Mouse (Mus musculus): ENCODE data around the gene Srrm3. TPM values are rescaled to one million over a fixed set of nuclear protein-coding genes. Genes with fewer than 3 reads are reported as not detected.
A peak's percentile ranks its signal among the peaks of the same experiment; 100 is the strongest.

Gene Srrm3
- polyA plus RNA-seq (2015; fragmentation: Nextera tagmentation; extraction: Ambion mirVana), result 79.4 and 90.0 TPM in 2 replicates

GRCm38 (mm10) chr5:135806555-135807262 is at the start of gene Srrm3:
TSS of gene Srrm3 (plus strand) at chr5:135806890.
- peak; percentile 74 for ATAC-seq (ENCODE audit: low FRiP score, low read depth)
- H3K9ac ChIP-seq, result peak within 1 kb of the TSS; percentile 82
- H3K27me3 ChIP-seq, result no peaks in the 10 kb centered on the region
- peak within 1 kb of the TSS; percentile 60 for H3K27ac ChIP-seq (replicated peaks)
- peaks cover 31% of the 10 kb centered on the region for H3K4me1 ChIP-seq (replicated peaks)
- 3% methylated on average over 29 of the region's 29 CpGs for WGBS
- no peaks in the 10 kb centered on the region for H3K9me3 ChIP-seq
- peak within 1 kb of the TSS; percentile 76 for H3K4me2 ChIP-seq
- H3K4me3 ChIP-seq, result peak within 1 kb of the TSS; percentile 56
- no peaks in the 10 kb centered on the region for H3K36me3 ChIP-seq

DNA sequence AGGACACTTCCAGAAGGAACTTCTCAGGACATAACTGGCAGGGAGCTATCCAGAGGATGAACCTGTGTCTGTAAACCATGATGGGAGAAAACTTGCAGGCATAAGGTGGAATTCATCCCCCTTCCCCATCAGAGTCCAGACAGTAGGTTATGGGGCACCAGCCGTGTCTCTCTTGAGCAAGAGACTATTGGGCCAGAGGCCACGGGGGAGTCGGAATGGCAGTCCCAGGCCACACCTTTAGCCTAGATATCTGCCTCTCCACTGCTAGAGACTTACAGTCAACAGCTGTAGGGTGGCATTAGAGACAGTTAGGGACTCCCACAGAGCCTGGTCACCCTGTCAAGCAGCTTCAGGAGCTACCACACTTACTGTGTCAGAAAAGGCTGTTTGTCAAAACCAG is 44.8 kb upstream of the Srrm3 start:
- 89% methylated on average over 3 of the region's 3 CpGs for WGBS
- no peak for ATAC-seq (ENCODE audit: low FRiP score, low read depth)
- H3K27me3 ChIP-seq, result no peaks in the 10 kb centered on the region
- no peak overlapping the region for H3K4me2 ChIP-seq
- H3K4me1 ChIP-seq (replicated peaks), result no peaks in the 10 kb centered on the region
- no peak overlapping the region for H3K27ac ChIP-seq (replicated peaks)
- H3K9ac ChIP-seq, result no peak overlapping the region
- no peaks in the 10 kb centered on the region for H3K36me3 ChIP-seq
- no peaks in the 10 kb centered on the region for H3K9me3 ChIP-seq
- no peak overlapping the region for H3K4me3 ChIP-seq

GRCm38 (mm10) chr5:135763526-135763925 is 43.2 kb upstream of the Srrm3 start:
- 5% methylated on average over 7 of the region's 7 CpGs for WGBS
- no peak; the same call in 1 of the 2 replicates for ATAC-seq (ENCODE audit: low FRiP score, low read depth)
- Histone ChIP-seq H3K4me3 (no peak overlapping the region), H3K9ac (no peak overlapping the region), H3K27ac (replicated peaks) (no peak overlapping the region), H3K4me1 (replicated peaks) (no peaks in the 10 kb centered on the region), H3K36me3 (no peaks in the 10 kb centered on the region), H3K9me3 (no peaks in the 10 kb centered on the region), H3K27me3 (no peaks in the 10 kb centered on the region), H3K4me2 (no peak overlapping the region)

- Histone ChIP-seq H3K4me3 (no peak overlapping the region), H3K9ac (no peak overlapping the region), H3K36me3 (no peaks in the 10 kb centered on the region), H3K9me3 (no peaks in the 10 kb centered on the region), H3K4me1 (replicated peaks) (no peaks in the 10 kb centered on the region), H3K27me3 (no peaks in the 10 kb centered on the region), H3K27ac (replicated peaks) (no peak overlapping the region), H3K4me2 (no peak overlapping the region)
- whole genome bisulfite sequencing, result 77% methylated on average over 3 of the region's 3 CpGs
- no peak for ATAC-seq (ENCODE audit: low FRiP score, low read depth)
These were observed 41.7 kb upstream of the Srrm3 start for GRCm38 (mm10) chr5:135764971-135765370.

GRCm38 (mm10) chr5:135772519-135772918 is 34.2 kb upstream of the Srrm3 start:
- H3K36me3 ChIP-seq, result no peaks in the 10 kb centered on the region
- H3K9me3 ChIP-seq, result no peaks in the 10 kb centered on the region
- no peak overlapping the region for H3K4me2 ChIP-seq
- H3K4me3 ChIP-seq, result no peak overlapping the region
- no peak for ATAC-seq (ENCODE audit: low FRiP score, low read depth)
- WGBS, result 84% methylated on average over 3 of the region's 3 CpGs
- no peaks in the 10 kb centered on the region for H3K27me3 ChIP-seq
- peaks cover 3% of the 10 kb centered on the region for H3K4me1 ChIP-seq (replicated peaks)
- H3K9ac ChIP-seq, result no peak overlapping the region
- no peak overlapping the region for H3K27ac ChIP-seq (replicated peaks)

DNA sequence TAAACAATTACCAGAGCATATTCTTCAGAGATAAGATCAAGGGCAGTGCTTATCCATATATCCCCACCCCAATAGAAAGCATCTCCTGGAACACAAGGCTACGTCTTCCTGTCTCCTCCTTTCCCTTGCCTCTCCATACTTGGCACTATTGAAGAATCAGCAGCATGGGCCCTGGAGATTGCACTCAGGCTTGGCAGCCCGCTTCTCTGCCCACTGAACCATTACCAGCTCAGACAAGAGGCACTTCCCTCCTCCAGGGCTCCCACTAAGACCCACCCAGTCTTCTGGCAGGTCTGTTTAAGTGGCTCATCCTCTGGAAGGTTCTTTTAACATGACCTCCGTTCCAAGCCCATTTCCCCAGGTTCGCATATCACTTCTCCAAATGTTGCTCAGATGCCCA is 30.1 kb upstream of the Srrm3 start:
- Histone ChIP-seq H3K4me3 (no peak overlapping the region), H3K4me2 (no peak overlapping the region), H3K9ac (no peak overlapping the region), H3K27me3 (no peaks in the 10 kb centered on the region), H3K9me3 (no peaks in the 10 kb centered on the region), H3K36me3 (peaks cover under 1% of the 10 kb centered on the region; the same call in 1 of the 2 replicates), H3K27ac (replicated peaks) (no peak overlapping the region), H3K4me1 (replicated peaks) (peaks cover 25% of the 10 kb centered on the region)
- no peak for ATAC-seq (ENCODE audit: low FRiP score, low read depth)
- 76% methylated on average over 4 of the region's 4 CpGs for WGBS

GRCm38 (mm10) chr5:135777796-135778470 is 28.8 kb upstream of the Srrm3 start, which contains the start of gene Styxl1:
TSS of gene Styxl1 (minus strand) at chr5:135778385.
- under 1% methylated on average over 45 of the region's 45 CpGs for WGBS
- H3K36me3 ChIP-seq, result peaks cover 8% of the 10 kb centered on the region
- peak; percentile 93; the same call in 1 of the 2 replicates for ATAC-seq (ENCODE audit: low FRiP score, low read depth)
- peak within 1 kb of the TSS; percentile 94 for H3K27ac ChIP-seq (replicated peaks)
- H3K9ac ChIP-seq, result peak within 1 kb of the TSS; percentile 98
- H3K4me3 ChIP-seq, result peak within 1 kb of the TSS; percentile 88
- peaks cover 25% of the 10 kb centered on the region for H3K4me1 ChIP-seq (replicated peaks)
- H3K9me3 ChIP-seq, result no peaks in the 10 kb centered on the region
- H3K27me3 ChIP-seq, result no peaks in the 10 kb centered on the region
- H3K4me2 ChIP-seq, result peak within 1 kb of the TSS; percentile 83

DNA sequence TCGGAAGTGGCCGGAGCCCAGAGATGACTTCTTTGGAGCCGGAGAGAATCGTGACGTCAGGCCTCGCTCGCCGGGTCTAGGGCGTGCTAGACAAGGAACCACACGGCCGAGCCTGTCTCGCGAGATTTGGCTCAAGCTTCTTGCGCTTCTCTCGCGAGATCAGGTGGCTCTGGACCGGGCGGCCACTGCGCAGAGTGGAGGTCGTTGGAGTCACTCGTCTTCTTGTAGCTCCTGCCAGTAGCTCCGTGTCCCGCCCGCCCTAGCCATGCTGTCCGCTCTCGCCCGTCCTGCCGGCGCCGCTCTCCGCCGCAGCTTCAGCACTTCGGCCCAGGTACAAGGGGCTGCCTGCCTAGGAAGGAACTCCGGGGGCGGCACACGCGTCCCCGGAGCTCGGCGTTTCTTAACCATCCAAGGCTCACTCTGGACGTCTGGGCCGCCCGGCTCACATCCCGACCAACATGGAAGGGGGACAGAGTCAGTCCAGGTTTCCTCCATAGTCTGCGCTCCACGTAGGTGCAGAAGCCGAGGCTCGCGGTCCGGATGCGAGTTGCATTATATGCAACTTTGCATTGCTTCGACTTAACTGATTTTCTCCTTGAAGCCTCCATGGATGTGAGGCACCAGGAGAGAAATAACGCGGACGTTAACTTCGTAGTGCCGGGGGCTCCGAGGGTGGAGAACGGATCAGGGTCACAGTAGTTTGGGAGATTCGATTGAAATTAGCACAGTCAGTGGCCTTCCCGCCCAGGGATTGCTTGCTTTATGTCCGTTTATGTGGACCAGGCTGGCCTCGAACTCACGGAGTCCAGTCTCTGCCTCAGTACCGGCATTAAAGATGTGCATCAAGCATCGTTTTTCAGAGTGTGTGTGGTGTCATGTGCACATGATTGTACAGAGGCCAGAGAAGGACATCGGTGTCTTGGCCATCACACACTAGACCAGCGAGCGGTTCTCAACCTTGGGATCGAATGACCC is 27.9 kb upstream of the Srrm3 start, which contains the start of gene Mdh2:
Gene Mdh2 (plus strand): TSS at position 10 of the 975 bp plus-strand sequence.
- H3K9me3 ChIP-seq, result no peaks in the 10 kb centered on the region
- peaks cover 25% of the 10 kb centered on the region for H3K4me1 ChIP-seq (replicated peaks)
- ATAC-seq (ENCODE audit: low FRiP score, low read depth), result peak; percentile 99
- H3K4me3 ChIP-seq, result peak within 1 kb of the TSS; percentile 88
- peak within 1 kb of the TSS; percentile 98 for H3K9ac ChIP-seq
- no peaks in the 10 kb centered on the region for H3K27me3 ChIP-seq
- peak within 1 kb of the TSS; percentile 94 for H3K27ac ChIP-seq (replicated peaks)
- peaks cover 15% of the 10 kb centered on the region for H3K36me3 ChIP-seq
- WGBS, result 1% methylated on average over 70 of the region's 70 CpGs
- peak within 1 kb of the TSS; percentile 83 for H3K4me2 ChIP-seq

GRCm38 (mm10) chr5:135780331-135780730 is 26.4 kb upstream of the Srrm3 start:
- 0 out of 2 replicates have a peak overlapping the region, but pooled peaks have one; percentile 88 for H3K4me3 ChIP-seq
- peaks cover 30% of the 10 kb centered on the region for H3K36me3 ChIP-seq
- WGBS, result 79% methylated on average over 8 of the region's 8 CpGs
- H3K4me2 ChIP-seq, result 0 out of 2 replicates have a peak overlapping the region, but pooled peaks have one; percentile 83
- no peak overlapping the region for H3K27ac ChIP-seq (replicated peaks)
- peaks cover 25% of the 10 kb centered on the region for H3K4me1 ChIP-seq (replicated peaks)
- no peaks in the 10 kb centered on the region for H3K9me3 ChIP-seq
- no peak for ATAC-seq (ENCODE audit: low FRiP score, low read depth)
- 0 out of 2 replicates have a peak overlapping the region, but pooled peaks have one; percentile 6 for H3K9ac ChIP-seq
- no peaks in the 10 kb centered on the region for H3K27me3 ChIP-seq

- Histone ChIP-seq H3K27me3 (no peaks in the 10 kb centered on the region), H3K9me3 (no peaks in the 10 kb centered on the region), H3K4me3 (no peak overlapping the region), H3K4me1 (replicated peaks) (peaks cover 19% of the 10 kb centered on the region), H3K4me2 (no peak overlapping the region), H3K27ac (replicated peaks) (no peak overlapping the region), H3K36me3 (peaks cover 56% of the 10 kb centered on the region), H3K9ac (no peak overlapping the region)
- WGBS, result 94% methylated on average over 4 of the region's 4 CpGs
- no peak for ATAC-seq (ENCODE audit: low FRiP score, low read depth)
These were observed 23.8 kb upstream of the Srrm3 start for GRCm38 (mm10) chr5:135782901-135783300.

Measured in hindbrain, embryonic 15.5 days (tissue).